Mouse (Mus musculus) ES-E14 (cell line): ENCODE results near the gene Tmem39b.

Experiments used
- CHD2 ChIP-seq: IDR thresholded peaks from 2 replicates; pipeline ENCODE4 v1.6.1; 2014; ENCODE audit warnings: mild to moderate bottlenecking, low read depth, low read length, inconsistent platforms
- MAFK ChIP-seq: IDR thresholded peaks from 2 replicates; pipeline ENCODE4 v1.6.1; 2014; ENCODE audit warnings: mild to moderate bottlenecking, low read depth, low read length, inconsistent platforms; ENCODE audit not compliant: insufficient read depth
- ZNF384 ChIP-seq: IDR thresholded peaks from 2 replicates; pipeline ENCODE4 v1.6.1; 2012; ENCODE audit warnings: low read depth, low read length, inconsistent platforms

- TF ChIP-seq CHD2 (no peak), ZNF384 (no peak), MAFK (no peak)
These were observed 48.0 kb downstream of the Tmem39b start for GRCm38 (mm10) chr4:129648656-129649055.
